Mouse (Mus musculus) CD8-positive naive resting alpha-beta T cell, adult 2 months (primary cell): ENCODE data around the gene Gm9844.

Experiments used
- DNase-seq, 2 experiments: peaks; one replicate each; pipeline ENCODE4 v3.0.0; 2022; ENCODE audit warnings: low read depth in 2 of 2, low spot score in 2 of 2

Gene Gm9844

GRCm38 (mm10) chr7:24897959-24898358, 35.9 kb downstream of the Gm9844 start:
- no peak for DNase-seq

DNA sequence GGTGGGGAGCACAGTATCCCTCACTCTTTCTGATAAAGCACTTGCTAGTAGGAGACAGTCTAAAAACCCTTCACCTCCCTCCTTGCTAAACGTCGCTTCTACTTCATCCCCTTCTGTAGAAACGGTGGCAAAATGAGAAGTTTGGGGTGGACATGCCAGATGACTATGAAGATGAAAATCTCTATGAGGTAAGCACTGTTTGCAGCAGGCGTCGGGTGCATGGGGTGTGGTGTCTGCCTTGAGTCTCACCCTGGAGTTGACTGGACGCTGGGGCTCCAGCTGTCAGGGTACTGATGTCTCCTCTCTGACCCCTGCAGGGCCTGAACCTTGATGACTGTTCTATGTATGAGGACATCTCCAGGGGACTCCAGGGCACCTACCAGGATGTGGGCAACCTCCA, 39.1 kb downstream of the Gm9844 start:
- DNase-seq: no peak

- DNase-seq: peak in 1 of 2 experiments; percentile 35
These were observed 39.8 kb downstream of the Gm9844 start for GRCm38 (mm10) chr7:24901842-24902241.

GRCm38 (mm10) chr7:24902264-24902629, 40.2 kb downstream of the Gm9844 start:
- DNase-seq: no peak

DNA sequence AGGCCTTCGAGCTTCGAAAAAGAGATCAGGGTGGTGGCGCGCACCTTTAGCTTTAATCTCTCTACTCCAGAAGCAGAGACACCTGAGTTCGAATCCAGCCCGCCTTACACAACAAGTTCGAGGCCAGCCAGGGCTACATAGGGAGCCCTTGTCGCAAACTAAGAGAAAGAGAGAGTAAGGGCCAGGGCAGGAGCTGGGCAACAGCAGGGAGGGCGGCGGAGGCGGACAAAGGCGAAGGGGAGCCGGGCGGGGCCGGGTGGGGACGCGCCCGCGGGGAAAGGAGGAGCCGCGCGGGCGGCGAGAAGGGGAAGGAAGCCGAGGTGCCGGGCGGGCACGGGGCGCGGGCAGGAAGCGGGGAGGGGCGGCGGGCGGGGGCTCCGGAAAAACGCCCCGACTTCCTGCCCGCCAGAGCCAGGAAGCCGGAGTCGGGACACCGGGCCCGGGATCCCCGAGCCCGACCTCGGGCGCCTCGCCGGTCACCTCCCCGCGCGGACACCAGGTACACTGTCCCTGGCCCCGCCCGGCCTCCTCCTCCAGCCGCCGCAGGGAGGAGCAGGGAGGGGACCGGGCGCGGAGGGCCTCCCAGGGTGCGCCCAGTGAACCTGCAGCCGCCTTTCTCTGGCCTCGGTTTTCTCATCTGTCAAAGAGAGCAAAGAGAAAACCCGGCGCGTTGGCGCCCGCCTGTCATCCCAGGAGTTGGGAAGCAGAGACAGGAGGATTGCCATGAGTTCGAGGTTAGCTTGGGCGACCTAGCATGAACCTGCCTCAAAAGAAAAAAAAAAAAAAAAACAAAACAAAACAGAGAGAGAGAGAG, 40.8 kb downstream of the Gm9844 start, which contains the start of gene Arhgef1:
Gene Arhgef1, plus strand, starts transcription at position 283 of the 814 bp plus-strand sequence.
- DNase-seq: peak; percentile 30 to 54

- peak in 1 of 2 experiments; percentile 12 for DNase-seq
These were observed 41.4 kb downstream of the Gm9844 start for GRCm38 (mm10) chr7:24903444-24903825.

DNA sequence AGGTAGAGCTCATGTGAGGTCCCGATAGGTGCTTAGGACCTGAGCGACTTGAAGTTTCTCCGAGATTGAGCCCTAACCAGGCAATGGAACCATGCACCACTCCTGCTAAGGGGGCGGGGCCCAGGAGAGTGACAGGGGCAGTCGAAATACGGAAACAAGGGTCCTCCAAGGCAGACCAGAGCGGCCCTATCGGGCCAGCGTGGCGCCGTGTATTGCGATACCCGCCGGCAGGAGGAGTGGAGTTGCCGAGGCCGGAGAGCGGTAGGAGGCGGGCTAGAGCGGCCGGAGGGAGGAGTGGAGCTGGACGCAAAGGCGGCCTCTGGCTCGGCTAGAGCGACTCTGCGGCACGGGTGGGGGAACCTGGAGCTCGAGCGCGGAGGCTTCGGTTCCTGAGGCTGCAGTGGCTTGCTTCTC, 42.1 kb downstream of the Gm9844 start:
- DNase-seq: peak; percentile 91 to 94

GRCm38 (mm10) chr7:24904936-24905335, 42.9 kb downstream of the Gm9844 start:
- DNase-seq: peak; percentile 45 to 54

DNA sequence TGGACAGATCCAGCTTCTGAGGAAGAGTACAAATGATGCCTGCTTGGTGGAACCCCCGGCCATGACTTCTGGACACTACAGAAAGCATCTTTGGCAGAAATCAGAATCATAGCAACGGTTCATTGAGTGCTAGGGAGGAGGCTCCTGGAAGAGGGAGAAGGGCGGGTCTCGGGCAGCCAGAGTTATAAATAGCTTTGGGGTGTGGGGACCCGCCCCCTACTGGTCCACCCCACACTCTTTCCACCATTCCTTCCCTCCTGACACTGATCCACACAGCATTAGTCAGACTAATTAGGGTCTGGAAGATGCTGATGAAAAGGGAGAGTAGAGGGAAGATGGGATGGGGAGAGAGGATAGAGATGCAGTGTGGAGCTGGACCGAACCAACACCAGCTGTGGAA, 44.5 kb downstream of the Gm9844 start:
- no peak for DNase-seq

- peak; percentile 79 to 81 for DNase-seq
These were observed 45.3 kb downstream of the Gm9844 start for GRCm38 (mm10) chr7:24907211-24907748.
